Mouse (Mus musculus) limb, embryonic 15.5 days (tissue): ENCODE results near the gene P2ry13. TPM values are rescaled to one million over a fixed set of nuclear protein-coding genes. Genes with fewer than 3 reads are reported as not detected.

Source experiments
- ATAC-seq: fragments of 200-750 bp; cut with Nextera tagmentation; 2 replicates; pipeline ENCODE4 v1.8.0; 2017; ENCODE audit warnings: low read depth, moderate TSS enrichment; ENCODE audit not compliant: insufficient number of reproducible peaks, low FRiP score, low TSS enrichment
- H3K27ac ChIP-seq: fragments of 300-500 bp; sonication (generic); 2 replicates; pipeline ENCODE4 v1.5.1; 2015; ENCODE audit warnings: moderate library complexity, mild to moderate bottlenecking, inconsistent platforms
- H3K27me3 ChIP-seq: fragments of 300-500 bp; sonication (generic); 2 replicates; pipeline ENCODE4 v1.6.1; 2015; ENCODE audit warnings: inconsistent platforms
- H3K36me3 ChIP-seq: fragments of 300-500 bp; sonication (generic); 2 replicates; pipeline ENCODE4 v1.6.1; 2015; ENCODE audit warnings: inconsistent platforms
- H3K4me1 ChIP-seq: fragments of 300-500 bp; sonication (generic); 2 replicates; pipeline ENCODE4 v1.6.1; 2015; ENCODE audit warnings: inconsistent platforms
- H3K4me2 ChIP-seq: fragments of 300-500 bp; sonication (generic); 2 replicates; pipeline ENCODE4 v1.6.1; 2015; ENCODE audit warnings: mild to moderate bottlenecking, inconsistent platforms
- H3K4me3 ChIP-seq: fragments of 300-500 bp; sonication (generic); 2 replicates; pipeline ENCODE4 v1.5.1; 2015; ENCODE audit warnings: mild to moderate bottlenecking, inconsistent platforms
- H3K9ac ChIP-seq: fragments of 300-500 bp; sonication (generic); 2 replicates; pipeline ENCODE4 v1.6.1; 2015; ENCODE audit warnings: inconsistent platforms
- H3K9me3 ChIP-seq: fragments of 300-500 bp; sonication (generic); 2 replicates; pipeline ENCODE4 v1.6.1; 2016; ENCODE audit warnings: inconsistent platforms
- WGBS: fragments of 180-500 bp; shearing (Covaris S2); methylation state at CpG from one replicate; pipeline ENCODE4 v1.1.7; 2015; 5-methylcytosine and 5-hydroxymethylcytosine counted together
- polyA plus RNA-seq: library from polyadenylated mRNA; unstranded; fragments of >200 nt; fragmentation: Nextera tagmentation; extraction: Ambion mirVana; gene quantifications from 2 replicates; pipeline ENCODE4 v1.2.1, GENCODE M21; 2015

Gene P2ry13
- 1.3 and 1.5 TPM in 2 replicates for polyA plus RNA-seq

DNA sequence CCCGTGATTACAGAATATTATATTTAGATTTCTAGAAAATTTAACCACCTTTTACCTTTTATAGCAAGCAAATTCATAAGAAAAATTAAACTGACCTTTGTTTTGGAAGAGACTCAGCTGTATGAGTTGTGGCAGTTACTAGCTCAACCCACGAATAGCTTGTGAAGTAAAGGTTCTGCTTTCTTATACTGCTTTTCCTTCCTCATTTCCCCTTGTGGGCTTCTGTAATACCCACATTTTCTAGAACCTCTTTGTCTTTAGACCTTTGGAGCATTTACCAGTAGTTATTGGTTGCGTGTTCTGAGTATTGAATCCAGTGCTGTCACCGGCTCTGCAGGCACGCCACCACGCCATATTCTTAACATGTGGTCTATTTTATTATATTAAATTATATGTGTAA lies at the start of gene P2ry13:
Gene P2ry13 (minus strand): TSS at position 156 of the 400 bp plus-strand sequence.
- no peaks in the 10 kb centered on the region for H3K27me3 ChIP-seq
- 74% methylated on average over 6 of the region's 6 CpGs for WGBS
- no peak within 1 kb of the TSS for H3K27ac ChIP-seq
- no peak within 1 kb of the TSS for H3K4me3 ChIP-seq
- no peaks in the 10 kb centered on the region for H3K36me3 ChIP-seq
- no peak within 1 kb of the TSS for H3K4me2 ChIP-seq
- peaks cover 5% of the 10 kb centered on the region for H3K4me1 ChIP-seq
- no peak within 1 kb of the TSS for H3K9ac ChIP-seq
- no peak for ATAC-seq
- no peaks in the 10 kb centered on the region for H3K9me3 ChIP-seq

DNA sequence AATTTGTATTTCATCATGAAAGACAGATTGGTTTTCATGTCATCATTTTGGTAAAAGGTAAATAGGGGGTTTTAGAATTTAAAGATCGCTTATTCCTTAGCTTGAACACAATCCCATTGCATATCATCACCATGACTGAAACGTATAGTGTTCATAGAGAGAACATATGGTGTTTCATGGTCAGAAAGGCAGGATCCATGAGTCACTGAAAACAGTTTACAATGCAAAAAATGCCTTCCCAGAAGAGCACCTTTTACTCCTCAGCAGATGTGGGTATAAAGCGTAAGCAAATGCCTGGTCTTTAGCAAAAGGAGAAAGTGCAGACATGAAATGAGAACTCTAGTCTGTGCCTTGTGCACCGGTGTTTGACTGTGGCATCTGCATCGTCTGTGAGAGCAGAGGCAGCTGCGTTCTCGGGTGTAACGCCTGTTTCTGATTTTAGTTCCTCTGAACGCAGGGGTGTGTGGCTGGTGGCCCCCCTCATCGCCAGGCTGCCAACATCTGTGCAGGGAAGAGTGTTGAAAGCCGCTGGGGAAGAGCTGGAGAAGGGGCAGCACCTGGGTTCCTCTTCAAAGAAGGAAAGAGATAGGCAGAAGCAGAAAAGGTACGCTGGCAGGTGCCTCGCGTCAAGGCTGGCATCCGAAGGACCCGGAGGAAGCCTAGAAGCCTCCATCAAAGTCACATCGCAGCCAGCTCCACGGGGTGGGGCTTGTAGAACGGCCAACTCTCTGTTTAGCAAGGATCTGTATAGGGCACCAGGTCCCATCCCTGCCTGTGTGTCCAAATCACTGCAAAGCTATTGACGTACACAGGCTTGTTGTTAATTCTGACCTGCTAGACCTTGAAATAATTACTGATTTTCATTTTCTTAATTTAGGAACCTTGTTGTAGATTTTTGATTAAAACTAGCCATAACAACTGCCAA lies 47.3 kb upstream of the P2ry13 start:
- Histone ChIP-seq H3K4me2 (no peak overlapping the region), H3K36me3 (no peaks in the 10 kb centered on the region), H3K4me1 (peaks cover 5% of the 10 kb centered on the region; the same call in 1 of the 2 replicates), H3K9me3 (no peaks in the 10 kb centered on the region), H3K27ac (no peak overlapping the region), H3K4me3 (no peak overlapping the region), H3K9ac (no peak overlapping the region), H3K27me3 (no peaks in the 10 kb centered on the region)
- ATAC-seq: no peak
- WGBS: 48% methylated on average over 20 of the region's 20 CpGs

DNA sequence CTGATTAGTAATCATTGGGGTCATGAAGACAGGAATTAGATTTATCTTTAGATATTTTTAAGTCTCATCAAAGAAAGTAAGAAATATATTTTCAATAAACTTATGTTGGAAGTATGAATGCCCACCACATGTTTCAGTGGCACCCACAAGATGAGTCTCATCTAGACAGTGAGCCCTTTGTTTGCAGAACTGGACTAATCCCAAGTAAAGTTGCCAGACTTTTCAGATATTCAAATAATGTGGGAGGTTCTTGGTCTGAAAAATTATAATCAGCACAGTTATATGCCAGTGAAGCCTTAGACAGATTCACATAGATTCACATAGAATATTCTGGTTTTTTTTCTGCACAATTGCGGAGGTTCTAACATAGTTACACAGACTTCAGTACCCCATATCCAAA lies 39.8 kb upstream of the P2ry13 start:
- no peaks in the 10 kb centered on the region for H3K27me3 ChIP-seq
- no peak overlapping the region for H3K9ac ChIP-seq
- H3K9me3 ChIP-seq: no peaks in the 10 kb centered on the region
- H3K4me3 ChIP-seq: no peak overlapping the region
- 93% methylated on average over 1 of the region's 1 CpGs for WGBS
- H3K36me3 ChIP-seq: no peaks in the 10 kb centered on the region
- no peaks in the 10 kb centered on the region for H3K4me1 ChIP-seq
- no peak overlapping the region for H3K27ac ChIP-seq
- no peak overlapping the region for H3K4me2 ChIP-seq
- ATAC-seq: no peak

DNA sequence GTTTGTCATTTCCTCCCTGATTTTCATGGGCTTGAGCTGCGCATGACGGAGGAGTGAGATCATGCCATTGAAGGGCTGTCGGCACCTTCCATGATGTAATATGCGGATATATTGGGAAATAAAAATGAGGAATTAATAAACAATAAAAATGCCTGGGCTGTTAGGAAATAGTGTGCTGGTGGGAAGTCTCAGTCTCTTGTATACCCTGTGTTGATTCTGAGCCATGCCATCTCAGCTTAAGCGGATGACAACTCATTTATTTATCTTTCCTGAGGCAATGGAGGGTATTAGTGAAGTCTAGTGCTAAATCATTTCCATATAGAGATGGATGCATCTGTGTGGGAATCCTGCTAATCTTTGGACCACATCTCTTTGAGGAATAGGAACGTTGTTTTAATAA lies 37.3 kb upstream of the P2ry13 start:
- Histone ChIP-seq H3K27ac (no peak overlapping the region), H3K4me1 (peaks cover 4% of the 10 kb centered on the region; the same call in 1 of the 2 replicates), H3K27me3 (no peaks in the 10 kb centered on the region), H3K9ac (no peak overlapping the region), H3K36me3 (no peaks in the 10 kb centered on the region), H3K4me3 (no peak overlapping the region), H3K9me3 (no peaks in the 10 kb centered on the region), H3K4me2 (no peak overlapping the region)
- ATAC-seq: no peak
- WGBS: 69% methylated on average over 6 of the region's 6 CpGs

DNA sequence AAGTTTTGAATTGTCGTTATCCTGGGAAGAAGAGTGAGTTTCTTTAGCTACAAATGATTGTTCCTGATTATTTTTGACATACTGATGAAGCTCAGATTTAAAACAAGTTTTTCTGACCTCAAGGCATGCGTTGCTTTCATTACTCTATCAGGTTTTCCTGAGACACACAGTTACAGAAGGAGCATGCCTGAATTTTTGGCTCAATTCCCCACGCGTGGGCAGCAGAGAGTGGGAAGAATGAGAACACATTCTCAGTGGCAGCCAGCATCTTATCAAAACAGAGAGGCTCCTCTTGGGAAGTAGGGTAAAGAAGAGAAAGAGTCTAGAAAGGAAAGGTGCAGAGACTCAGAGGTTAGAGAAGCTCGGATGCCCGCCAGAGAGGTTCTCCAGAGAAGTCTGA lies 32.7 kb upstream of the P2ry13 start:
- Histone ChIP-seq H3K9me3 (no peaks in the 10 kb centered on the region), H3K4me2 (no peak overlapping the region), H3K36me3 (no peaks in the 10 kb centered on the region), H3K4me1 (peaks cover 4% of the 10 kb centered on the region; the same call in 1 of the 2 replicates), H3K27ac (no peak overlapping the region), H3K4me3 (no peak overlapping the region), H3K9ac (no peak overlapping the region), H3K27me3 (no peaks in the 10 kb centered on the region)
- 51% methylated on average over 6 of the region's 6 CpGs for WGBS
- no peak for ATAC-seq

GRCm38 (mm10) chr3:59234878-59235277 lies 24.2 kb upstream of the P2ry13 start:
- no peak overlapping the region for H3K4me2 ChIP-seq

DNA sequence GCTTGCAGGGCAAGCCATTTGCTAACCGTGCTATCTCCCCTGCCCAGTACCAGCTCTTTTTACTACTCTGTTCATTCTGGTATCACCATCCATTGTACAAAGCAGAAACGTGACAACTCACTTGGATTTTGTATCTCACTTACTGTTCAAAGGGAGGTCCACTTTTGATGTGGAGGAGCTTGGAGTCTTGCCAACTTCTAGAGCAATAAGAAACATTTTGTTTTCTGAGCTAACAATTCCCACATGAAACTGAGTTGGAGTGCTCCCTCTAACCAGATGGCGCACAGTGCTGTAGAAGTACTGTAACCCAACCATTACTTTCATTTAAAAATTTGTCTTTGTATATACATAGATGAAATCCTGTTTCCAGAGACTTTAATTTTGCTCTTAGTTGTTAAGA lies 20.2 kb upstream of the P2ry13 start:
- Histone ChIP-seq H3K9ac (no peak overlapping the region), H3K4me3 (no peak overlapping the region), H3K27ac (no peak overlapping the region), H3K4me2 (no peak overlapping the region), H3K9me3 (no peaks in the 10 kb centered on the region), H3K27me3 (no peaks in the 10 kb centered on the region), H3K4me1 (no peaks in the 10 kb centered on the region), H3K36me3 (no peaks in the 10 kb centered on the region)
- ATAC-seq: no peak
- 50% methylated on average over 3 of the region's 3 CpGs for WGBS

More at GRCm38 (mm10) chr3:59234878-59235277, 24.2 kb upstream of the P2ry13 start:
- H3K27ac ChIP-seq: no peak overlapping the region
- no peaks in the 10 kb centered on the region for H3K4me1 ChIP-seq
- ATAC-seq: no peak
- no peaks in the 10 kb centered on the region for H3K27me3 ChIP-seq
- WGBS: 57% methylated on average over 5 of the region's 5 CpGs
- H3K36me3 ChIP-seq: no peaks in the 10 kb centered on the region
- no peak overlapping the region for H3K9ac ChIP-seq
- no peaks in the 10 kb centered on the region for H3K9me3 ChIP-seq
- no peak overlapping the region for H3K4me3 ChIP-seq

DNA sequence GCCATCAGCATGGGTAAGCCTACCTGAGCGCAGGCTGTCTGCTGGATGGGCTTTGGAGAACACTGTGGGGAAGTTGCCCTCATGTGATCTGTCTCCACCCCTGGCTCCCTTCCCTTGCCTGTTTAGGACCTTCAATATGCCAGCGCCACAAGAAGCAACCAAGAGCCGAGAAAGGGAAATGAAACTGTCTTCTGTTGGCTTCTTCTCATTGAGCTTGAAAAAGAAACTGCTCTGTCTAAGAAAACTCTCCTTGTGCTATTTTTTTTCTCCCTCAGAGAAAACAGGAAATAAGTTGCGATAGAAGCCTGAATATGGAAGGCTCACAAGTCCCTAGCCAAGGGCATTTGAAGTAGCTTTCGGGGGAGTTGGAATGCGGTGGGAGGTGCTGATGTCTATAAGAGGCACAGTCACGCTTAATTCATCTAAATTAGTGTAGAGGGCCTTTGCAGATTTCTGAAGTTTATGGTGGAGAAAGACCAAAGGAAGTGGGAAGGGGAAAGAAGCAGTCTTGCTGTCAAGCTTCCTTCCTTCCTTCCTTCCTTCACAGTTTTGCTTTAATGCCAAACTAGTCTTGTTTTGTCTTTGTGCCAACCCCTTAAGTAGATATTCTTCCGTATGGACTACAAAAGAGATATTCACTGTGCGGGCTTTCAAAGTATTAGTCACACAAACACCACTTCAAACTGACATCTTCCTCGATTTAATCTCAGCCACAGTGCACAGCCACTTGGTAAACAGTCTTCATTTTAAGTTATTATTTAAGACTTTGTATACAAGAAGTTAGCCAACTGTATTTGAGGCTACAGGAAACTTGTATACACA lies 18.3 kb upstream of the P2ry13 start:
- Histone ChIP-seq H3K4me1 (no peaks in the 10 kb centered on the region), H3K4me2 (no peak overlapping the region), H3K36me3 (no peaks in the 10 kb centered on the region), H3K9ac (no peak overlapping the region), H3K27me3 (no peaks in the 10 kb centered on the region), H3K27ac (no peak overlapping the region; the same call in 1 of the 2 replicates), H3K4me3 (no peak overlapping the region), H3K9me3 (no peaks in the 10 kb centered on the region)
- 55% methylated on average over 10 of the region's 10 CpGs for WGBS
- no peak for ATAC-seq

GRCm38 (mm10) chr3:59227696-59228095 lies 17.0 kb upstream of the P2ry13 start:
- no peak for ATAC-seq
- WGBS: 97% methylated on average over 9 of the region's 9 CpGs
- no peaks in the 10 kb centered on the region for H3K4me1 ChIP-seq
- no peak overlapping the region for H3K9ac ChIP-seq
- H3K27me3 ChIP-seq: no peaks in the 10 kb centered on the region
- H3K4me3 ChIP-seq: no peak overlapping the region
- no peaks in the 10 kb centered on the region for H3K9me3 ChIP-seq
- no peaks in the 10 kb centered on the region for H3K36me3 ChIP-seq
- no peak overlapping the region for H3K4me2 ChIP-seq
- H3K27ac ChIP-seq: no peak overlapping the region

- Histone ChIP-seq H3K9me3 (no peaks in the 10 kb centered on the region), H3K9ac (no peak overlapping the region), H3K4me2 (no peak overlapping the region), H3K4me3 (no peak overlapping the region), H3K27me3 (no peaks in the 10 kb centered on the region), H3K36me3 (no peaks in the 10 kb centered on the region), H3K4me1 (no peaks in the 10 kb centered on the region), H3K27ac (no peak overlapping the region)
- ATAC-seq: no peak
Measured at GRCm38 (mm10) chr3:59225411-59225810, 14.7 kb upstream of the P2ry13 start.

GRCm38 (mm10) chr3:59222303-59222702 lies 11.6 kb upstream of the P2ry13 start:
- no peak overlapping the region for H3K9ac ChIP-seq
- no peak for ATAC-seq
- H3K4me1 ChIP-seq: no peaks in the 10 kb centered on the region
- H3K36me3 ChIP-seq: no peaks in the 10 kb centered on the region
- no peaks in the 10 kb centered on the region for H3K27me3 ChIP-seq
- H3K9me3 ChIP-seq: no peaks in the 10 kb centered on the region
- H3K4me2 ChIP-seq: no peak overlapping the region
- WGBS: 89% methylated on average over 2 of the region's 2 CpGs
- H3K4me3 ChIP-seq: no peak overlapping the region
- no peak overlapping the region for H3K27ac ChIP-seq

GRCm38 (mm10) chr3:59219326-59219725 lies 8.6 kb upstream of the P2ry13 start:
- Histone ChIP-seq H3K4me2 (no peak overlapping the region), H3K4me3 (no peak overlapping the region), H3K9ac (no peak overlapping the region), H3K4me1 (no peaks in the 10 kb centered on the region), H3K9me3 (no peaks in the 10 kb centered on the region), H3K27me3 (no peaks in the 10 kb centered on the region), H3K27ac (no peak overlapping the region), H3K36me3 (no peaks in the 10 kb centered on the region)
- WGBS: 75% methylated on average over 2 of the region's 2 CpGs
- no peak for ATAC-seq
